21 mouse cellular contexts compared by ENCODE assay signal in the genomic region with DNA sequence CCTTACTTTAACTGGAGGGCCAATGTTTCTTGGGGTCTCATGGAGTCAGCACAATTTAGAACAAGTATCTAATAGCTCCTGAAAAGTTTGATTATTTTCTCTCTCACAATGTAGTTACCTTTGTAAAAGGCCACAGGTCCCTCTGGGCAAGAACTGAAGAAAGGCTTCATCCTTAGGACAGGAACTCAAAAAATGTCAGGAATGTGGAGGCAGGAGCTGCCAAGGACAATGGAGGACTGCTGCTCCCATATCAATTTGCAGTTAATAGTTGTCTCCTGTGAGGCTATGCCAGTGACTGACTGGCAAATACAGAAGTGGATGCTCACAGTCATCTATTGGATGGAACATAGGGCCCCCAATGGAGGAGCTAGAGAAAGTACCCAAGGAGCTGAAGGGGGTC.
"Had no signal": no experiment of that assay in that cellular context is flagged by ENCODE, and none has a peak within 500 bp of the region (broad histone marks: within the 10 kb centered on the region; RNA-seq: fewer than 3 reads in every experiment).

No protein-coding gene starts in this region.

- H3K4me1 ChIP-seq: lung, embryonic 15.5 days; megakaryocyte, embryonic 14.5 days; midbrain, embryonic 13.5 days; midbrain, embryonic 15.5 days; neural tube, embryonic 15.5 days had no signal

- DNase-seq: lung, adult 2 months; lung, postnatal 14 days; lung, postnatal 36 days; retina, postnatal 1 day; right cerebral cortex, adult 18-20 months; right cerebral cortex, postnatal 25 days; right cerebral cortex, postnatal 4 days; spleen, adult 18-20 months; thymus, adult 18-20 months; thymus, postnatal 14 days; thymus, postnatal 36 days had no signal

- H3K36me3 ChIP-seq: lung, embryonic 15.5 days had no signal

- H3K4me3 ChIP-seq: lung, embryonic 15.5 days; megakaryocyte, embryonic 14.5 days; midbrain, embryonic 13.5 days; midbrain, embryonic 15.5 days; myocyte; neural tube, embryonic 13.5 days; neural tube, embryonic 15.5 days had no signal

- H3K9ac ChIP-seq: lung, embryonic 15.5 days; midbrain, embryonic 13.5 days; midbrain, embryonic 15.5 days; neural tube, embryonic 13.5 days; neural tube, embryonic 15.5 days had no signal

- H3K27me3 ChIP-seq: lung, embryonic 15.5 days; megakaryocyte, embryonic 14.5 days; midbrain, embryonic 13.5 days; midbrain, embryonic 15.5 days; neural tube, embryonic 13.5 days; neural tube, embryonic 15.5 days had no signal

- ATAC-seq: lung, postnatal 0 days; midbrain, embryonic 13.5 days; midbrain, embryonic 15.5 days had no signal

- H3K4me2 ChIP-seq: lung, embryonic 15.5 days; midbrain, embryonic 11.5 days; midbrain, embryonic 13.5 days; midbrain, embryonic 15.5 days; neural tube, embryonic 13.5 days; neural tube, embryonic 15.5 days had no signal

- H3K27ac ChIP-seq: lung, embryonic 15.5 days; macrophage; midbrain, embryonic 13.5 days; midbrain, embryonic 15.5 days had no signal

- H3K9me3 ChIP-seq: lung, embryonic 15.5 days; midbrain, embryonic 15.5 days; neural tube, embryonic 13.5 days; neural tube, embryonic 15.5 days had no signal
